Mouse (Mus musculus): ENCODE data around the gene Nlrp1b.

The Nlrp1b gene

GRCm38 (mm10) chr11:71230684-71231480 is at the start of gene Nlrp1b:
TSS of gene Nlrp1b (minus strand) at chr11:71230733.
- no peak for DNase-seq

GRCm38 (mm10) chr11:71261036-71261435 is 30.5 kb upstream of the Nlrp1b start:
- DNase-seq, result no peak

- no peak for DNase-seq
These were observed 20.8 kb upstream of the Nlrp1b start for GRCm38 (mm10) chr11:71251333-71251732.

- DNase-seq, result no peak
These were observed 5.9 kb downstream of the Nlrp1b start for GRCm38 (mm10) chr11:71224614-71225013.

- DNase-seq, result no peak
These were observed 27.8 kb downstream of the Nlrp1b start for GRCm38 (mm10) chr11:71202703-71203102.

- DNase-seq, result no peak
These were observed 31.2 kb downstream of the Nlrp1b start for GRCm38 (mm10) chr11:71199349-71199748.

- DNase-seq, result no peak
These were observed 60.9 kb downstream of the Nlrp1b start for GRCm38 (mm10) chr11:71169633-71170032.

GRCm38 (mm10) chr11:71164139-71164538 is 66.4 kb downstream of the Nlrp1b start:
- DNase-seq, result no peak

GRCm38 (mm10) chr11:71159439-71160136 is 70.9 kb downstream of the Nlrp1b start:
- no peak for DNase-seq

- no peak for DNase-seq
These were observed 75.3 kb downstream of the Nlrp1b start for GRCm38 (mm10) chr11:71155272-71155671.

GRCm38 (mm10) chr11:71144661-71145060 is 85.9 kb downstream of the Nlrp1b start, which contains the start of gene Nlrp1a:
TSS of gene Nlrp1a (minus strand) at chr11:71144704.
- no peak for DNase-seq

- no peak for DNase-seq
These were observed 88.5 kb downstream of the Nlrp1b start for GRCm38 (mm10) chr11:71142031-71142430.

GRCm38 (mm10) chr11:71107128-71107527 is 123.4 kb downstream of the Nlrp1b start:
- no peak for DNase-seq

GRCm38 (mm10) chr11:71106261-71107021 is 124.1 kb downstream of the Nlrp1b start:
- no peak for DNase-seq

- DNase-seq, result no peak
These were observed 126.6 kb downstream of the Nlrp1b start for GRCm38 (mm10) chr11:71103931-71104330.
